Mouse (Mus musculus): Measurements from ENCODE around the gene Kcnq2. TPM values are rescaled to one million over a fixed set of nuclear protein-coding genes. Genes with fewer than 3 reads are reported as not detected.

Kcnq2 gene
- total RNA-seq, 2 experiments from 2014 or later = 227 to 240 TPM

GRCm38 (mm10) chr2:181150281-181150680 is 15.2 kb upstream of the Kcnq2 start:
- intact Hi-C loops (cut with DNase I) = loop anchor here (5.0 kb wide), 1 partner anchor 38 kb away; no protein-coding TSS in a partner anchor
- peak; percentile 62 to 87 for DNase-seq (ENCODE audit: low spot score in 2 of 2)

GRCm38 (mm10) chr2:181148318-181148955 is 13.3 kb upstream of the Kcnq2 start:
- DNase-seq (ENCODE audit: low spot score in 2 of 2) = peak in 1 of 2 experiments; percentile 4
- intact Hi-C loops (cut with DNase I) = no loop called here

GRCm38 (mm10) chr2:181147546-181148317 is 12.6 kb upstream of the Kcnq2 start:
- DNase-seq (ENCODE audit: low spot score in 2 of 2) = peak in 1 of 2 experiments; percentile 39
- intact Hi-C loops (cut with DNase I) = no loop called here

DNA sequence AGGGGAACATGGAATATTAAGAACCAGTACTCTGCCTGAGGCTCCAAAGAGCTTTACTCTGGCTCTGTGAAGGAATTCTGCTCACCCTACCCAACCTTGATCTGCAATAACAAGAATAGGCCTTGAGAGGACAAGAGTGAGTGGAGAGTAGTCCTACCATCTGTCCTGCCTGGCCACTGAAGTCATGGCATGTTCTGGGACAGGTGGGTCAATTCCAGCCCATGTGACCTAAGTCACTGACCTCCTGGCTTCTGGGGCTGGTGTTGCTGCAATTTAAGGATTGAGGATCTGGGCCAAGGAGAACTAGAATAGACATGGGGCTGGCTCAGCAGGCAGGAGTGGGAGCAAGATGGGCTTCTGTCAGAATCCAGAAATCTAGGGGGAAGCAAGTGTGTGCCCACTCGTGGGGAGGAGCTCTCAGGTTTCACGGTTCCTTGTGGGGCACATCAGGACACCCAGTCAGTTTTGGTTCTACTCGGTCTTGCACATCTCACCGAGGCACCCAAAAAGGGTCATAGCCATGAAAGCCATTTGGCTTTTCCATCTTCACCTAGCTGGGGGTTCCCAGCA is 12.0 kb upstream of the Kcnq2 start:
- DNase-seq (ENCODE audit: low spot score in 2 of 2) = peak in 1 of 2 experiments; percentile 12
- intact Hi-C loops (cut with DNase I) = no loop called here

GRCm38 (mm10) chr2:181144675-181145074 is 9.6 kb upstream of the Kcnq2 start:
- intact Hi-C loops (cut with DNase I) = no loop called here
- peak in 1 of 2 experiments; percentile 2 for DNase-seq (ENCODE audit: low spot score in 2 of 2)

DNA sequence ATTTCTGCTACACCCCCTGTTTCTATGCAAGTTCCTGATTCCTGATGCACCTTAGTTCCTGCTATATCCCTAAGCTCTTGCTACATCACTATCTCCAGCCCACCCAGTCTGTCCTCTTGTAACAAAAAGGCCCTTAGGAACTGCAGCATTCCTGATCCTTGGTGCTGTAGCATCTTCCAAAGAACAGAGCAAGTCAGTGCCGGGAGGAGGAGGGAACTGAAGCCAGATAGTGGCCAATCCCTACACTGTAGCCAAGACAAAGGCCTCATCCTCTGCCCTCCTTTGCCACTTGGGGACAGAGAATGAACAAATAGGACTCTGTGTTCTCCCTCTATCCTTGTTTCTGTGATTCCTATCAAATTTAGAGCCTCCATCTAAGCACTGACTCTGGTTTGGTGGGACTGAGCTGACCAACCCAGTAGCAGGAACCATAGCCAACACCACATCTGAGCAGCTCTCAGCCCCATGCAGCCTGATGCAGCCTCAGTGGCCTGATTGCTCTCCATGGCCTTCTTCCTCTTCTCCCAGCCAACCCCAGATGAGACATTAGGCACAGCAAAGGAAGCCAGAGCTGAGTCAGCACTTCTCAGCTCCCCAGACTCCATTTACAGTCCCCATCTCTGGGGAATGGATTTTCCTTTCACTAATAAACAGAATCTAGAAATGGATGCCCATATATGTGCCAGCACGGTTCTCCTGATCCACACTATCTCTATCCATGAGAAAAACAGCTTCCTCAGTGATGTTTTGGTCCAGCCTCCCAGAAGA is 8.6 kb upstream of the Kcnq2 start:
- intact Hi-C loops (cut with DNase I) = no loop called here
- peak in 1 of 2 experiments; percentile 3 for DNase-seq (ENCODE audit: low spot score in 2 of 2)

DNA sequence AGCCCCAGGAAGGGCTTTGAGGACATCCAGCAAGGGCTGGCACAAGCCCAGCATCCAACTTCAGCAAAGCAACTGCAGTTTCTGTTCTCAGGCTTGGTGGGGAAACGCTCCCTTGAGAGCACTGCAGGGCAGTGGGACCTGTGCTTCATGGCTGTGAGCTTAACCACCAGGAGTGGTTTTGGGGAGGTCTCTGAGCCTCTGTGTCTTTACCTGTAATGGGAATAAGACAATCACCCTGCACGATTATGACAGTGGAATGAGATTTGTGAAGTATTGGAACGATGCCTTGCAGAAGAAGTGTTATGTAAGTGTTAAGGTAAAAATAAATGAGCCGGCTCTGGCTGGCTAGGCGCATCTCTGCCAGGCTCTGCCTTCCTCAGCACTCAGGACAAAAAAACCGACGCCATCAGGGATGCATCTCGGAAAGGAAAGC is 7.6 kb upstream of the Kcnq2 start:
- DNase-seq (ENCODE audit: low spot score in 2 of 2) = peak; percentile 74 to 91
- intact Hi-C loops (cut with DNase I) = no loop called here

GRCm38 (mm10) chr2:181139641-181140193 is 4.6 kb upstream of the Kcnq2 start:
- DNase-seq (ENCODE audit: low spot score in 2 of 2) = no peak
- intact Hi-C loops (cut with DNase I) = no loop called here

DNA sequence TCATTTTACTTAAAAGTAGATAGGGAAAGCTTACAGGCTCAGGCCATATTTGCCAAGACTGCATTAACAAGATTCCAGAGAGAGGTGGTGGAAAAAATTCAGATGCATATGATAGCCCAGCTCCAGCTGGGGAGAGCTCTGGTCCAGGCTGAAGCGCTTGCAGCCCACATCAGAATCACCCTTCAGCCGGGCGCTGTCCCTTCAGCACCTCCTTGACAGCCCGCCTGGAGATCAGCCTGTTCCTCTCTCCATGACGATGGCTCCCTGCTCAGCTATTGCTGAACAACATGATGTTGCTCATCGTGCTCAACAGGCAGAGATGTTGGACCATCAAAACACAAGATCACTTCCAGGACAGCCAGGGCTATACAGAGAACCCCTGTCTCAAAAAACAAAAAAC is 1.8 kb upstream of the Kcnq2 start:
- intact Hi-C loops (cut with DNase I) = no loop called here
- DNase-seq (ENCODE audit: low spot score in 2 of 2) = no peak

DNA sequence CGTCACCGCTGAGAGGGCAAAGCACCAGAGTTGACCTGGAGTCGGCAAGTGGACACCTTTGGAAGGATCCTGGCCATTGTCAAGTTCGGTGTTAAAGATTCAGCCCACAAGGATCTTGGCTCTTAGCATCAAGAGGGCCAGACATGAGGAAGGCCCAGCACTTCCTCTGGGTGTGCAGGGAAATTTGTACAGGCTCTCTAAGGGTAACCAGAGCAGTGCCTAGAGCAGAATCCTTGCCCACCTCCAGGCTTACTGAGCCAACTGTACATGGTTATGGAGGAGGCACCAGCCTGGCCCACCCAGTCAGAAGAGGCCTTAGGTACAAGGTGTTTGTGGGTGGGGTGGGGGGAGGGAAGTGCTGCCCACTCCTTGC is 332 bp upstream of the Kcnq2 start:
- intact Hi-C loops (cut with DNase I) = loop anchor here (2.0 kb wide), 1 partner anchor 21 kb away; the partner anchor contains the start of gene Eef1a2
- DNase-seq (ENCODE audit: low spot score in 2 of 2) = no peak

- no peak for DNase-seq (ENCODE audit: low spot score in 2 of 2)
- intact Hi-C loops (cut with DNase I) = loop anchor here (2.0 kb wide), 2 partner anchors 15 to 23 kb away; partner anchors contain the start of gene Eef1a2
Observed at GRCm38 (mm10) chr2:181133837-181134590, 1.1 kb downstream of the Kcnq2 start.

DNA sequence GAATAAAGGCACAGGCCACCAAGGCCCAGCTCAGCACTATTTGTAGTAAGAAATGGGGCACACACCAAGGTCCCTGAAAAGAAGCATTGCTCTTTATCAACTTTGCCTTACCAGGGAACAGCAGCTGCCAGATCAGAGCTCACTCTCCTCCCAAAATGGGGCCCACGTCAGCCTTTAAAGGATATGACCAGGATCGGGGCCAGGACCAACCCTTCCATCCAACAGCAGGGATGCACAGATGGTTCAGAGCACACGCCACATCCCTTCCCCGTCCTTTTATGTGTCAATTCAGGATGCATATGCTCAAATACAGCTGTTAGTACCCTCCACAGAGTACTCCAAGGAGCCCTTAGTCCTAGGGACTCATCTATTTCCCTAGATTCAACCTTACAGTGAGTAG is 4.9 kb downstream of the Kcnq2 start:
- intact Hi-C loops (cut with DNase I) = no loop called here
- peak in 1 of 2 experiments; percentile 74 for DNase-seq (ENCODE audit: low spot score in 2 of 2)

GRCm38 (mm10) chr2:181128963-181129362 is 6.1 kb downstream of the Kcnq2 start:
- peak in 1 of 2 experiments; percentile 76 for DNase-seq (ENCODE audit: low spot score in 2 of 2)
- intact Hi-C loops (cut with DNase I) = no loop called here

DNA sequence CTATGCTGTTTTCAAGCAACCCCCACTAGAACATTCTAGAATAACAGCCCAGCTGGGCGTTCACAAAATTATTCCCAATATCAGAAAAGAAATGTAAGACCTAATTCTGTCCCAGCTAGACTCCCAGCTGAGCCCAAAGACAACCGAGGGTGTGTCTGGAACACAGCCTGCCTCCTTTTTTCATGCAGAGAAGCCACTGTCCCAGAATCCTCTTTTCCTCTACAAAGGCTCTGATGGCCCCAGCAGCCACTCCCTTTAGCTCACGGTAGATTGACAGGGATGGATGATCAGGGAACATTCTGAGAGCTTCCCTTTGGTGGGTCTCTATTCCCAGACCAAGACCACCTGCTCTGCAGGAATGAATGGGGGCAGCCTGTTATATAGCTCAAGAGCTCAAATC is 7.3 kb downstream of the Kcnq2 start:
- intact Hi-C loops (cut with DNase I) = no loop called here
- no peak for DNase-seq (ENCODE audit: low spot score in 2 of 2)

DNA sequence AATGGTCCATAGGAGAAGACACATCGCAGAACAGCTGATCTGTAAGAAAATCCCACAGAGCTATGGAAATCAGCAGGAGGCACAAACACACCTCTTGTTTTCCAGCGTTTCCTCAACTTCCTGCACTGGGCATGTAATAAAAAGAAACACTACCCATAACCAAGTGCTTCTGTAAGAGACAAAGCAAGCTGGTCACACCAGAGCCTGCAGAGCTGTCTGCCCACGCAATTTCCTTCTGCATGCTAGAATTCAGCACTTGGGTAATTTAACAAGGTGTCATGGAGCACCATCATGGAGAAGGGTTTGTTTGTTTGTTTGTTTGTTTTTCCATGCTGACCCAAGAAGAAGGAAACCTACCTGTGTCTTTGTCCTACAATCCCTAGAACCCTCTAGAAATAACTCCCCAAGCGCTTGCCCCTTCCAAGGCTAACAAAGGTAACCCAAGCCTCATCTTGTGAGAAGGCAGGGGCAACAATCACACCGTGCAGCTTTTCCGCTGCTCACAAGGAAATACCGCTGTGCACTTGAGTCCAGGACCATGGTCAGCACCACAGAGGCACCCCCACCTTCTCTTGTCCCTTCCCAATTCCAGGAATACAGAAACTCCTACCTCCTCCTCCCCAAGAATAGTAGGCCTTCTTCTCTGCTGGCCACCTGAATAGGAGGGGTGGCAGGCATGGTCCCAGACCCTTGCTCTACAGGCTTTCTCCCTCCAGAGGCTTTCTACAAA is 9.2 kb downstream of the Kcnq2 start:
- peak in 1 of 2 experiments; percentile 70 for DNase-seq (ENCODE audit: low spot score in 2 of 2)
- intact Hi-C loops (cut with DNase I) = no loop called here

GRCm38 (mm10) chr2:181122642-181123041 is 12.5 kb downstream of the Kcnq2 start:
- intact Hi-C loops (cut with DNase I) = no loop called here
- DNase-seq (ENCODE audit: low spot score in 2 of 2) = no peak

DNA sequence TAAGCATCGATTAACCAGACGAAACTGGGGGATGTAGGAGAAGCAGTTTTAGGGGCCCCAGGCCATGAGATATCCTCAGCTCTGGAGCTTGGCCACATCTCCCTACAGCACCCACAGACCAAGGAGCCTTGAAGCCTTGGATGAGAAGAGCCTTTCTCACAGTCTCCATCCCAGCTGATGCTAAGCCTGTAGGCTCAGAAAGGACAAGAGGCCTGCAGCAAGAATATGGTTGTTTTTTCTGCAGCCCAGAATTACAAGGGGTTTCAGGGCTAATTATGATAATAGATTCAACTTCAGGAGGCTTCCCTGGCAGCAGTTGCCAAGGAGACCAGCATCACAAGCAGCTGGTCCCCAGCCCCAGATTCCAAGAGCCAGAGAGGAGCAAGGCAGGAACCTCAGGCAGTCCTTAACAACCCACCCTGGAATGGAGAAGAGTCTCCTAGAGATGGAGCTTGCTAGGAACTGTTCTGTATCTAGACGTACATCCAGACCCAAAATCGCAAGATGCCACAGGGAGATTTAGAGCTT is 14.1 kb downstream of the Kcnq2 start:
- DNase-seq (ENCODE audit: low spot score in 2 of 2) = peak in 1 of 2 experiments; percentile 72
- intact Hi-C loops (cut with DNase I) = loop anchor here (1.0 kb wide), 1 partner anchor 35 kb away; no protein-coding TSS in a partner anchor

DNA sequence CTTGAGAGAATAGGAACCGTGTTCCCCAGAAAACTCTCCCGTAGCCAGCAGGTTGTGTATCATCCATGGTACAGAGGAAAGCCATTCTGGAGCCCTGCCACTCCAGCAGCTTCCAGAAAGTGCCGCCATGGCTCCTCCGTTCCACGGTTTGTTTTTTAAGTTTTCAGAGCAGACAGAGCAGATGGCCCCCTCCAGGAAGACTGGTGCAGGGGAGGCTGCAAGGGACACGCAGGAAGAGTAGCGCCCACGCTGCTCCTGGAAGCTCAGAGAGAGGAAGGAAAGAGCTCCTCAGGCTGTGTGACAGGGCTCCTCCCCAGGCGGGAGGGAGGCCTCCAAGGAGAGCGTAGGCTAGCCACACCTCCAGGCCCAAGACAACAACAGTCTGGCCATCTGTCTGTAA is 15.1 kb downstream of the Kcnq2 start:
- intact Hi-C loops (cut with DNase I) = loop anchor here (1.0 to 2.0 kb wide), 2 partner anchors 13 to 36 kb away; no protein-coding TSS in a partner anchor
- DNase-seq (ENCODE audit: low spot score in 2 of 2) = peak; percentile 84 to 97
